Mouse (Mus musculus): Measurements from ENCODE around the gene Rptor. TPM values are rescaled to one million over a fixed set of nuclear protein-coding genes. Genes with fewer than 3 reads are reported as not detected.

The Rptor gene
- total and polyA plus RNA-seq, 3 experiments, result 33.9 to 34.9 TPM; not detected in 1

DNA sequence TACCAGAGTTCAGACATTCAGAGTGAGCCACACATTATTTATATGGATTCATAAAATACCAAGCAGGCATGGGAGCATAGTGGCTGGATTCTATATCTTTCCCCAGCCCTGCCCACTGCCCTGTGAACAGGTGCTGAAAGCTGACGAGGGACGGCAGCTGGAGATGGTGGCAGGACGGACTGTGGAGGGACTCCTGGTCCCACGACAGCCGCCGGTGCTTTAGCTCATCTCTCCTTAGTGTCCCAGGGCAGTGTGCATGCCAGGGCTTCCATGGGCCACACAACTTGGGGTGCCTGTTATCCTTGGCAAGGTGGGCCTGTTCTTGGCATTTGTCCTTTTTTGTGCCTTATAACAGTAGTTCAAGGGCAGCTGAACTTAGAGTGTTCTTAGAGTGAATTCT is 22.8 kb downstream of the Rptor start:
- no peak overlapping the region for H3K9ac ChIP-seq (ENCODE audit: control insufficient read depth, low read depth, low read length, poor library complexity, severe bottlenecking)
- H3K27me3 ChIP-seq (ENCODE audit: control insufficient read depth in 1 of 2, insufficient read depth in 2 of 2, low read length in 2 of 2), result no peaks in the 10 kb centered on the region
- peaks cover 0 to 9% of the 10 kb centered on the region in 2 experiments; a peak in 2 of 4 replicates for H3K36me3 ChIP-seq (ENCODE audit: control insufficient read depth in 1 of 2, insufficient read depth in 2 of 2, low read length in 2 of 2)
- H3K4me1 ChIP-seq (ENCODE audit: control insufficient read depth in 1 of 2, insufficient read depth in 2 of 2, low read length in 2 of 2), result no peaks in the 10 kb centered on the region; a peak in 1 of 4 replicates
- H3K27ac ChIP-seq (ENCODE audit: control insufficient read depth, low read depth, low read length), result no peak overlapping the region
- DNase-seq (ENCODE audit: low read depth, low spot score), result no peak
- no peaks in the 10 kb centered on the region for H3K9me3 ChIP-seq (replicated peaks; ENCODE audit: insufficient read depth, low read length)
- no peak overlapping the region for H3K4me3 ChIP-seq (ENCODE audit: control insufficient read depth in 1 of 2, insufficient read depth in 1 of 2, low read depth in 2 of 2, low read length in 2 of 2)
- TF ChIP-seq ZMIZ1 (IDR thresholded peaks at IDR 0.05; ENCODE audit: low read depth, low read length) (no peak), MYB (IDR thresholded peaks at IDR 0.05; ENCODE audit: low read depth, low read length) (no peak), SMC3 (IDR thresholded peaks at IDR 0.05; ENCODE audit: low read depth, low read length) (no peak), USF2 (IDR thresholded peaks at IDR 0.05; ENCODE audit: borderline replicate concordance in 1 of 2, insufficient read depth in 1 of 2, low read depth in 1 of 2, low read length in 2 of 2) (no peak), POLR2AphosphoS5 (IDR thresholded peaks at IDR 0.05; ENCODE audit: borderline replicate concordance, low read depth, low read length) (no peak)
- H3K79me2 ChIP-seq (ENCODE audit: control insufficient read depth, insufficient read depth, low read length, poor library complexity), result peaks cover 67% of the 10 kb centered on the region

DNA sequence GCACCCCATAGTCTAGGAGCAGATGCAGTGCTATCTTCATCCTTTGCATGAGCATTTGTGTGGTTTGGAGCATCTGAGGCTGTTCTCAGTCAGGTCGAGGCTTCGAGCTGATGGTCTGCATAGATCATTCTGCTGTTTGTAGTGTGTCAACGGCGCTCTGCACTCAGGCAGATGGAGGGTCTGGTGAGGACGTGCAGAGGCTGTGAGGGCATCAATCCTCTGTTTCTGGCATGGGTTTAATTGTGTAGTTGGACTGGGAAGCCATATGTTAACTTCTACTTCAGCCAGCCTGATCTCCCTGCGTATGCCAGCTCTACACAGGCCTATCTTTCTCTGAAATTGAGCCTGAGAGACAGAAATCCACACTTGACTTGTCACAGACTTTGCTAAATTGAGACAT is 23.2 kb downstream of the Rptor start:
- no peak overlapping the region for H3K27ac ChIP-seq (ENCODE audit: control insufficient read depth, low read depth, low read length)
- TF ChIP-seq ZNF384 (IDR thresholded peaks at IDR 0.05; ENCODE audit: low read depth, low read length), result no peak
- TF ChIP-seq SMC3 (IDR thresholded peaks at IDR 0.05; ENCODE audit: low read depth, low read length), result no peak
- H3K27me3 ChIP-seq (ENCODE audit: control insufficient read depth in 1 of 2, insufficient read depth in 2 of 2, low read length in 2 of 2), result no peaks in the 10 kb centered on the region
- H3K9ac ChIP-seq (ENCODE audit: control insufficient read depth, low read depth, low read length, poor library complexity, severe bottlenecking), result no peak overlapping the region
- peaks cover 0 to 9% of the 10 kb centered on the region in 2 experiments; a peak in 2 of 4 replicates for H3K36me3 ChIP-seq (ENCODE audit: control insufficient read depth in 1 of 2, insufficient read depth in 2 of 2, low read length in 2 of 2)
- no peak for DNase-seq (ENCODE audit: low read depth, low spot score)
- no peak overlapping the region for H3K4me3 ChIP-seq (ENCODE audit: control insufficient read depth in 1 of 2, insufficient read depth in 1 of 2, low read depth in 2 of 2, low read length in 2 of 2)
- H3K9me3 ChIP-seq (replicated peaks; ENCODE audit: insufficient read depth, low read length), result no peaks in the 10 kb centered on the region
- H3K79me2 ChIP-seq (ENCODE audit: control insufficient read depth, insufficient read depth, low read length, poor library complexity), result peaks cover 69% of the 10 kb centered on the region
- H3K4me1 ChIP-seq (ENCODE audit: control insufficient read depth in 1 of 2, insufficient read depth in 2 of 2, low read length in 2 of 2), result no peaks in the 10 kb centered on the region; a peak in 1 of 4 replicates

GRCm38 (mm10) chr11:119627243-119627642 is 24.5 kb downstream of the Rptor start:
- Histone ChIP-seq H3K9ac (ENCODE audit: control insufficient read depth, low read depth, low read length, poor library complexity, severe bottlenecking) (no peak overlapping the region), H3K27ac (ENCODE audit: control insufficient read depth, low read depth, low read length) (no peak overlapping the region), H3K9me3 (replicated peaks; ENCODE audit: insufficient read depth, low read length) (no peaks in the 10 kb centered on the region), H3K79me2 (ENCODE audit: control insufficient read depth, insufficient read depth, low read length, poor library complexity) (peaks cover 67% of the 10 kb centered on the region), H3K27me3 (ENCODE audit: control insufficient read depth in 1 of 2, insufficient read depth in 2 of 2, low read length in 2 of 2) (no peaks in the 10 kb centered on the region), H3K4me3 (ENCODE audit: control insufficient read depth in 1 of 2, insufficient read depth in 1 of 2, low read depth in 2 of 2, low read length in 2 of 2) (no peak overlapping the region), H3K4me1 (ENCODE audit: control insufficient read depth in 1 of 2, insufficient read depth in 2 of 2, low read length in 2 of 2) (no peaks in the 10 kb centered on the region; a peak in 1 of 4 replicates), H3K36me3 (ENCODE audit: control insufficient read depth in 1 of 2, insufficient read depth in 2 of 2, low read length in 2 of 2) (peaks cover 0 to 9% of the 10 kb centered on the region in 2 experiments; a peak in 2 of 4 replicates)
- peak; percentile 32 for DNase-seq (ENCODE audit: low read depth, low spot score)
- TF ChIP-seq SIN3A (IDR thresholded peaks at IDR 0.05; ENCODE audit: low read length), result no peak
- no peak for TF ChIP-seq MXI1 (IDR thresholded peaks at IDR 0.05; ENCODE audit: low read depth, low read length)
- peak; percentile 28; the same call in 1 of the 2 replicates for TF ChIP-seq ZC3H11A (IDR thresholded peaks at IDR 0.05; ENCODE audit: low read depth, low read length)
- TF ChIP-seq ZNF384 (IDR thresholded peaks at IDR 0.05; ENCODE audit: low read depth, low read length), result no peak
- no peak for TF ChIP-seq GABPA (IDR thresholded peaks at IDR 0.05; ENCODE audit: low read depth, low read length)
- TF ChIP-seq JUND (IDR thresholded peaks at IDR 0.05; ENCODE audit: low read depth, low read length), result 0 out of 2 replicates have a peak, but pooled peaks have one; percentile 16
- TF ChIP-seq RAD21 (IDR thresholded peaks at IDR 0.05; ENCODE audit: low read depth, low read length), result peak; percentile 37
- TF ChIP-seq CTCF (IDR thresholded peaks at IDR 0.05 in 2 of 3, conservative IDR thresholded peaks at IDR 0.05 in 1 of 3; ENCODE audit: control insufficient read depth in 1 of 3, insufficient read depth in 1 of 3, low read depth in 2 of 3, low read length in 3 of 3, poor library complexity in 1 of 3, severe bottlenecking in 1 of 3), result peak; percentile 58 to 71 (median 61)
- peak; percentile 45 for TF ChIP-seq SMC3 (IDR thresholded peaks at IDR 0.05; ENCODE audit: low read depth, low read length)
- no peak for TF ChIP-seq CHD2 (IDR thresholded peaks at IDR 0.05; ENCODE audit: low read length)

Measured in MEL (cell line).